ENCODE assay signal across 17 mouse cellular contexts in genomic region chrX:56756352-56756751, GRCm38 (mm10). TPM values are rescaled to one million over a fixed set of nuclear protein-coding genes. Genes with fewer than 3 reads are reported as not detected.
DNase-seq lines count a peak whose midpoint lies in the region; ATAC-seq and TF ChIP-seq lines count a peak whose summit lies in the region.
"Had no signal": no experiment of that assay in that cellular context is flagged by ENCODE, and none has a peak within 500 bp of the region (broad histone marks: within the 10 kb centered on the region; RNA-seq: fewer than 3 reads in every experiment).

No protein-coding gene starts in this region.

- no peak overlapping the region for H3K4me2 ChIP-seq in forebrain, postnatal 0 days (ENCODE audit: low read depth)
- no peak overlapping the region for H3K4me2 ChIP-seq in forebrain, embryonic 15.5 days (replicated peaks)
- no peak overlapping the region for H3K4me2 ChIP-seq in lung, postnatal 0 days (replicated peaks; ENCODE audit: low read depth, low read length)
- no peak overlapping the region for H3K4me2 ChIP-seq in liver, embryonic 13.5 days
- no peak overlapping the region for H3K4me2 ChIP-seq in stomach, postnatal 0 days (replicated peaks; ENCODE audit: low read depth)
- H3K4me2 ChIP-seq: embryonic facial prominence, embryonic 13.5 days; kidney, embryonic 15.5 days; limb, embryonic 13.5 days; neural tube, embryonic 13.5 days had no signal

- no peaks in the 10 kb centered on the region for H3K4me1 ChIP-seq in forebrain, postnatal 0 days (ENCODE audit: insufficient read depth)
- H3K4me1 ChIP-seq in forebrain, embryonic 15.5 days: no peaks in the 10 kb centered on the region
- H3K4me1 ChIP-seq in lung, postnatal 0 days (ENCODE audit: insufficient read depth, low read depth, low read length): no peaks in the 10 kb centered on the region
- H3K4me1 ChIP-seq in liver, embryonic 13.5 days (replicated peaks): 0 out of 2 replicates have a peak, but pooled peaks cover 6% of the 10 kb centered on the region
- no peaks in the 10 kb centered on the region for H3K4me1 ChIP-seq in stomach, postnatal 0 days (replicated peaks; ENCODE audit: control insufficient read depth, insufficient read depth)
- H3K4me1 ChIP-seq in kidney, adult 2 months (ENCODE audit: control insufficient read depth, insufficient read depth, low read length): no peaks in the 10 kb centered on the region; the same call in 1 of the 2 replicates
- H3K4me1 ChIP-seq: embryonic facial prominence, embryonic 13.5 days; forebrain, embryonic 10.5 days; heart, embryonic 10.5 days; kidney, embryonic 15.5 days; limb, embryonic 13.5 days; neural tube, embryonic 13.5 days had no signal

- TF ChIP-seq POLR2A in kidney, adult 2 months (IDR thresholded peaks at IDR 0.05; ENCODE audit: low read depth, low read length): no peak

- no peaks in the 10 kb centered on the region for H3K9me3 ChIP-seq in forebrain, postnatal 0 days (ENCODE audit: low read length)
- no peaks in the 10 kb centered on the region for H3K9me3 ChIP-seq in forebrain, embryonic 15.5 days
- no peaks in the 10 kb centered on the region for H3K9me3 ChIP-seq in lung, postnatal 0 days (ENCODE audit: low read length)
- H3K9me3 ChIP-seq in liver, embryonic 13.5 days (replicated peaks): no peaks in the 10 kb centered on the region
- no peaks in the 10 kb centered on the region for H3K9me3 ChIP-seq in stomach, postnatal 0 days (ENCODE audit: control insufficient read depth, low read length)
- H3K9me3 ChIP-seq: embryonic facial prominence, embryonic 13.5 days; forebrain, embryonic 10.5 days; heart, embryonic 10.5 days; kidney, embryonic 15.5 days; limb, embryonic 13.5 days; neural tube, embryonic 13.5 days had no signal

- H3K27ac ChIP-seq in forebrain, postnatal 0 days (ENCODE audit: low read depth, low read length): no peak overlapping the region
- H3K27ac ChIP-seq in forebrain, embryonic 15.5 days (replicated peaks): no peak overlapping the region
- H3K27ac ChIP-seq in lung, postnatal 0 days (ENCODE audit: low read length): 0 out of 2 replicates have a peak overlapping the region, but pooled peaks have one; percentile 20
- H3K27ac ChIP-seq in liver, embryonic 13.5 days: no peak overlapping the region
- no peak overlapping the region for H3K27ac ChIP-seq in stomach, postnatal 0 days (replicated peaks)
- no peak overlapping the region for H3K27ac ChIP-seq in kidney, adult 2 months (ENCODE audit: insufficient read depth, low read depth, low read length)
- H3K27ac ChIP-seq: embryonic facial prominence, embryonic 13.5 days; forebrain, embryonic 10.5 days; heart, embryonic 10.5 days; hindbrain, postnatal 0 days; kidney, embryonic 15.5 days; layer of hippocampus, adult 2 months; limb, embryonic 13.5 days; neural tube, embryonic 13.5 days had no signal

- DNase-seq in forebrain, postnatal 0 days: peak; percentile 14
- peak; percentile 33 for DNase-seq in lung, postnatal 0 days (ENCODE audit: low spot score)
- DNase-seq in lung, postnatal 14 days: no peak
- DNase-seq in liver, embryonic 13.5 days: peak; percentile 28
- DNase-seq in stomach, postnatal 0 days (ENCODE audit: low spot score): peak; percentile 35
- no peak for DNase-seq in urinary bladder, postnatal 25 days (ENCODE audit: low spot score)
- no peak for DNase-seq in kidney, adult 2 months

- no peak overlapping the region for H3K4me3 ChIP-seq in forebrain, postnatal 0 days (ENCODE audit: low read depth, low read length)
- no peak overlapping the region for H3K4me3 ChIP-seq in forebrain, embryonic 15.5 days
- no peak overlapping the region for H3K4me3 ChIP-seq in lung, postnatal 0 days (ENCODE audit: low read depth, low read length)
- no peak overlapping the region for H3K4me3 ChIP-seq in liver, embryonic 13.5 days (replicated peaks)
- no peak overlapping the region for H3K4me3 ChIP-seq in stomach, postnatal 0 days (ENCODE audit: low read depth, low read length)
- H3K4me3 ChIP-seq in kidney, adult 2 months (ENCODE audit: insufficient read depth, low read depth, low read length): no peak overlapping the region
- H3K4me3 ChIP-seq: embryonic facial prominence, embryonic 13.5 days; forebrain, embryonic 10.5 days; heart, embryonic 10.5 days; kidney, embryonic 15.5 days; layer of hippocampus, adult 2 months; limb, embryonic 13.5 days; neural tube, embryonic 13.5 days had no signal

- no peaks in the 10 kb centered on the region for H3K27me3 ChIP-seq in forebrain, postnatal 0 days (ENCODE audit: insufficient read depth, low read length)
- no peaks in the 10 kb centered on the region for H3K27me3 ChIP-seq in forebrain, embryonic 15.5 days
- no peaks in the 10 kb centered on the region for H3K27me3 ChIP-seq in lung, postnatal 0 days (replicated peaks; ENCODE audit: insufficient read depth, low read length)
- no peaks in the 10 kb centered on the region for H3K27me3 ChIP-seq in liver, embryonic 13.5 days
- no peaks in the 10 kb centered on the region for H3K27me3 ChIP-seq in stomach, postnatal 0 days (ENCODE audit: control insufficient read depth, insufficient read depth, low read length)
- H3K27me3 ChIP-seq in kidney, adult 2 months (replicated peaks; ENCODE audit: control insufficient read depth, insufficient read depth, low read length): no peaks in the 10 kb centered on the region
- H3K27me3 ChIP-seq: CH12.LX; embryonic facial prominence, embryonic 13.5 days; kidney, embryonic 15.5 days; limb, embryonic 13.5 days; neural tube, embryonic 13.5 days had no signal

- 54% methylated on average over 7 of the region's 7 CpGs for WGBS in forebrain, postnatal 0 days
- 76% methylated on average over 7 of the region's 7 CpGs for WGBS in forebrain, embryonic 15.5 days
- WGBS in lung, postnatal 0 days: 42% methylated on average over 7 of the region's 7 CpGs
- WGBS in liver, embryonic 13.5 days (ENCODE audit: insufficient replicate concordance): 35% methylated on average over 7 of the region's 7 CpGs
- WGBS in stomach, postnatal 0 days: 45% methylated on average over 7 of the region's 7 CpGs
- 89% methylated on average over 7 of the region's 7 CpGs for WGBS in kidney, adult 2 months

- peak; percentile 78 for TF ChIP-seq EP300 in lung, postnatal 0 days (IDR thresholded peaks at IDR 0.05)
- TF ChIP-seq EP300 in stomach, postnatal 0 days (optimal IDR thresholded peaks at IDR 0.05): no peak

- H3K36me3 ChIP-seq in forebrain, postnatal 0 days (ENCODE audit: insufficient read depth): no peaks in the 10 kb centered on the region
- H3K36me3 ChIP-seq in forebrain, embryonic 15.5 days: no peaks in the 10 kb centered on the region
- H3K36me3 ChIP-seq in lung, postnatal 0 days (ENCODE audit: insufficient read depth, low read length): no peaks in the 10 kb centered on the region
- H3K36me3 ChIP-seq in liver, embryonic 13.5 days: no peaks in the 10 kb centered on the region
- H3K36me3 ChIP-seq in stomach, postnatal 0 days (ENCODE audit: control insufficient read depth, insufficient read depth, low read length): no peaks in the 10 kb centered on the region
- no peaks in the 10 kb centered on the region for H3K36me3 ChIP-seq in kidney, adult 2 months (ENCODE audit: control insufficient read depth, insufficient read depth, low read length)
- H3K36me3 ChIP-seq: embryonic facial prominence, embryonic 13.5 days; heart, embryonic 10.5 days; kidney, embryonic 15.5 days; limb, embryonic 13.5 days; neural tube, embryonic 13.5 days had no signal

- H3K9ac ChIP-seq in forebrain, postnatal 0 days: no peak overlapping the region
- H3K9ac ChIP-seq in forebrain, embryonic 15.5 days (replicated peaks): no peak overlapping the region
- H3K9ac ChIP-seq in lung, postnatal 0 days (replicated peaks; ENCODE audit: low read depth): no peak overlapping the region
- H3K9ac ChIP-seq in liver, embryonic 13.5 days: no peak overlapping the region
- H3K9ac ChIP-seq in stomach, postnatal 0 days (ENCODE audit: low read length): no peak overlapping the region
- H3K9ac ChIP-seq: embryonic facial prominence, embryonic 13.5 days; kidney, embryonic 15.5 days; limb, embryonic 13.5 days; neural tube, embryonic 13.5 days had no signal

- TF ChIP-seq CTCF in forebrain, postnatal 0 days (IDR thresholded peaks at IDR 0.05; ENCODE audit: low read depth): no peak
- TF ChIP-seq CTCF in lung, postnatal 0 days (IDR thresholded peaks at IDR 0.05): no peak
- no peak for TF ChIP-seq CTCF in stomach, postnatal 0 days (IDR thresholded peaks at IDR 0.05; ENCODE audit: low read depth)
- no peak for TF ChIP-seq CTCF in kidney, adult 2 months (conservative IDR thresholded peaks at IDR 0.05; ENCODE audit: insufficient read depth, insufficient read length, low read depth, low read length)

- ATAC-seq in forebrain, postnatal 0 days: 0 out of 2 replicates have a peak, but pooled peaks have one; percentile 18
- no peak for ATAC-seq in forebrain, embryonic 15.5 days (replicated peaks)
- ATAC-seq in lung, postnatal 0 days: peak; percentile 75
- ATAC-seq in liver, embryonic 13.5 days (ENCODE audit: low read depth): peak; percentile 91
- peak; percentile 78 for ATAC-seq in stomach, postnatal 0 days (ENCODE audit: low FRiP score, low TSS enrichment)
- ATAC-seq: hindbrain, postnatal 0 days had no signal

RNA-seq across cellular contexts. Expression of gene Fhl1, which starts 24.8 kb away (rescaled TPM):
- 130 and 202 TPM in 2 replicates for total RNA-seq in forebrain, postnatal 0 days (2014; rRNA removed)
- 131 and 157 TPM in 2 replicates for polyA plus RNA-seq in forebrain, postnatal 0 days (2015; fragmentation: Nextera tagmentation; extraction: Ambion mirVana)
- polyA plus RNA-seq in forebrain, embryonic 15.5 days (2015; fragmentation: Nextera tagmentation; extraction: Ambion mirVana): 108 TPM in 2 replicates
- 982 and 1,058 TPM in 2 replicates for polyA plus RNA-seq in lung, postnatal 0 days (2015; fragmentation: Nextera tagmentation; extraction: Ambion mirVana)
- polyA plus RNA-seq in liver, embryonic 13.5 days (2015; fragmentation: Nextera tagmentation; extraction: Ambion mirVana): 11.7 and 11.8 TPM in 2 replicates
- polyA plus RNA-seq in stomach, postnatal 0 days (2015; fragmentation: Nextera tagmentation; extraction: Ambion mirVana): 386 and 394 TPM in 2 replicates
- polyA plus RNA-seq in kidney, adult 2 months (2012; rRNA removed): 155 and 165 TPM in 2 replicates
- total RNA-seq: CH12.LX had no signal

Comparison
In these comparisons a context has a peak if more than half of its experiments do, and no peak if none do; other contexts are left out.
1. DNase-seq: peak in forebrain, postnatal 0 days (single experiment), lung, postnatal 0 days (single experiment), liver, embryonic 13.5 days (single experiment) and stomach, postnatal 0 days (single experiment); none in lung, postnatal 14 days (single experiment), urinary bladder, postnatal 25 days (single experiment) and kidney, adult 2 months (single experiment).